Mouse (Mus musculus) hindbrain, embryonic 14.5 days (tissue): ENCODE measurements around the gene Capg. TPM values are rescaled to one million over a fixed set of nuclear protein-coding genes. Genes with fewer than 3 reads are reported as not detected.

Experiments
- ATAC-seq: fragments of 200-750 bp; cut with Nextera tagmentation; 2 replicates; pipeline ENCODE4 v1.8.0; 2017; ENCODE audit warnings: moderate number of reproducible peaks, mild to moderate bottlenecking, moderate TSS enrichment, moderate library complexity; ENCODE audit not compliant: low FRiP score
- DNase-seq: peaks from one replicate; pipeline ENCODE4 v3.0.0-alpha.2; 2015; ENCODE audit warnings: low spot score
- H3K27ac ChIP-seq: fragments of 300-500 bp; sonication (generic); 2 replicates; pipeline ENCODE4 v1.5.1; 2014; ENCODE audit warnings: mild to moderate bottlenecking, moderate library complexity
- H3K27me3 ChIP-seq: fragments of 300-500 bp; sonication (generic); 2 replicates; pipeline ENCODE4 v1.6.1; 2014; ENCODE audit warnings: mild to moderate bottlenecking, low read length, mixed read lengths; ENCODE audit not compliant: control insufficient read depth, insufficient read depth
- H3K36me3 ChIP-seq: fragments of 300-500 bp; sonication (generic); replicated peaks from 2 replicates; pipeline ENCODE4 v1.6.1; 2014; ENCODE audit not compliant: control insufficient read depth, insufficient read depth
- H3K4me1 ChIP-seq: fragments of 300-500 bp; sonication (generic); replicated peaks from 2 replicates; pipeline ENCODE4 v1.6.1; 2014; ENCODE audit warnings: antibody characterized with exemption, low read length, mixed read lengths; ENCODE audit not compliant: control insufficient read depth, insufficient read depth
- H3K4me2 ChIP-seq: fragments of 300-500 bp; sonication (generic); replicated peaks from 2 replicates; pipeline ENCODE4 v1.6.1; 2014; ENCODE audit warnings: mild to moderate bottlenecking, moderate library complexity
- H3K4me3 ChIP-seq: fragments of 300-500 bp; sonication (generic); replicated peaks from 2 replicates; pipeline ENCODE4 v1.5.1; 2014; ENCODE audit warnings: mild to moderate bottlenecking, low read length
- H3K9ac ChIP-seq: fragments of 300-500 bp; sonication (generic); 2 replicates; pipeline ENCODE4 v1.6.1; 2014
- H3K9me3 ChIP-seq: fragments of 300-500 bp; sonication (generic); 2 replicates; pipeline ENCODE4 v1.6.1; 2016; ENCODE audit warnings: low read length; ENCODE audit not compliant: control insufficient read depth
- WGBS: fragments of 180-500 bp; shearing (Covaris S2); extraction: QIAGEN DNeasy Blood & Tissue Kit; methylation state at CpG from one replicate; pipeline ENCODE4 v1.1.7; 2014; 5-methylcytosine and 5-hydroxymethylcytosine counted together
- polyA plus RNA-seq: library from polyadenylated mRNA; unstranded; fragments of >200 nt; fragmentation: Nextera tagmentation; extraction: Ambion mirVana; gene quantifications from 2 replicates; pipeline ENCODE4 v1.2.1, GENCODE M21; 2014

The Capg gene
- polyA plus RNA-seq, 1 experiment from 2014 or later, result 10.3 TPM

- Histone ChIP-seq H3K27ac (no peak overlapping the region), H3K4me3 (peak overlapping the region; percentile 59), H3K9me3 (no peaks in the 10 kb centered on the region), H3K27me3 (no peaks in the 10 kb centered on the region), H3K4me2 (peak overlapping the region; percentile 81), H3K9ac (peak overlapping the region; percentile 70), H3K36me3 (no peaks in the 10 kb centered on the region), H3K4me1 (peaks cover 15% of the 10 kb centered on the region; the same call in 1 of the 2 replicates)
- no peak for DNase-seq
- no peak for ATAC-seq
- WGBS, result 52% methylated on average over 13 of the region's 13 CpGs
These were observed 53.1 kb downstream of the Capg start for GRCm38 (mm10) chr6:72597083-72597874.

GRCm38 (mm10) chr6:72597956-72598753 is 54.0 kb downstream of the Capg start, which contains the start of the genes Elmod3 and Retsat:
TSS of gene Elmod3 (minus strand) at chr6:72598413.
TSS of gene Retsat (plus strand) at chr6:72598475.
- Histone ChIP-seq H3K36me3 (no peaks in the 10 kb centered on the region), H3K27ac (peak within 1 kb of the TSS; percentile 67), H3K9me3 (no peaks in the 10 kb centered on the region), H3K4me1 (peaks cover 15% of the 10 kb centered on the region; the same call in 1 of the 2 replicates), H3K4me2 (peak within 1 kb of the TSS; percentile 81), H3K4me3 (peak within 1 kb of the TSS; percentile 59), H3K9ac (peak within 1 kb of the TSS; percentile 70), H3K27me3 (no peaks in the 10 kb centered on the region)
- under 1% methylated on average over 38 of the region's 38 CpGs for whole genome bisulfite sequencing
- peak; percentile 94 for DNase-seq
- ATAC-seq, result peak; percentile 93

GRCm38 (mm10) chr6:72598791-72599557 is 54.8 kb downstream of the Capg start:
- 49% methylated on average over 12 of the region's 12 CpGs for WGBS
- no peaks in the 10 kb centered on the region for H3K27me3 ChIP-seq
- H3K36me3 ChIP-seq, result no peaks in the 10 kb centered on the region
- H3K9me3 ChIP-seq, result no peaks in the 10 kb centered on the region
- peak overlapping the region; percentile 59 for H3K4me3 ChIP-seq
- DNase-seq, result peak; percentile 36
- peak overlapping the region; percentile 81 for H3K4me2 ChIP-seq
- H3K9ac ChIP-seq, result peak overlapping the region; percentile 70
- ATAC-seq, result peak; percentile 6; the same call in 1 of the 2 replicates
- H3K27ac ChIP-seq, result peak overlapping the region; percentile 67; the same call in 1 of the 2 replicates
- peaks cover 15% of the 10 kb centered on the region; the same call in 1 of the 2 replicates for H3K4me1 ChIP-seq

- peaks cover 15% of the 10 kb centered on the region; the same call in 1 of the 2 replicates for H3K4me1 ChIP-seq
- WGBS, result 81% methylated on average over 6 of the region's 6 CpGs
These were observed 56.0 kb downstream of the Capg start for GRCm38 (mm10) chr6:72600216-72600615.

DNA sequence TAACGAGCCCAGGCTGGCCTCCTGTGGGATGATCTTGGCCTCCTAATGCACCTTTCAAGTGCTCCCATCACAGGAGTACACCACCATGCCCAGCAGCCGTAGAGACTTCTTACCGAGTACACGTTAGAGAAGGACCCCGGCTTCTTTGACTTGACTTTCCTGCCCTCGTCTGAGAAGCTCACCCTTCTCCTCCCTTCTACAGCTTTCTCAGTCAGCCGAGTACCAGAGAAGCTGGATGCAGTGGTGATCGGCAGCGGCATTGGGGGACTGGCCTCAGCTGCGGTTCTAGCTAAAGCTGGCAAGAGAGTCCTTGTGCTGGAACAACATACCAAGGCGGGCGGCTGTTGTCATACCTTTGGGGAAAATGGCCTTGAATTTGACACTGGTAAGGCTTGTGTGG is 56.6 kb downstream of the Capg start:
- H3K9ac ChIP-seq, result no peak overlapping the region
- H3K4me3 ChIP-seq, result no peak overlapping the region
- H3K9me3 ChIP-seq, result no peaks in the 10 kb centered on the region
- H3K4me2 ChIP-seq, result no peak overlapping the region
- peaks cover 15% of the 10 kb centered on the region; the same call in 1 of the 2 replicates for H3K4me1 ChIP-seq
- DNase-seq (no peak), ATAC-seq (no peak)
- no peak overlapping the region for H3K27ac ChIP-seq
- no peaks in the 10 kb centered on the region for H3K27me3 ChIP-seq
- 87% methylated on average over 12 of the region's 12 CpGs for WGBS
- peaks cover 4% of the 10 kb centered on the region; the same call in 1 of the 2 replicates for H3K36me3 ChIP-seq

More at GRCm38 (mm10) chr6:72600216-72600615, 56.0 kb downstream of the Capg start:
- no peaks in the 10 kb centered on the region for H3K9me3 ChIP-seq
- H3K4me2 ChIP-seq, result no peak overlapping the region
- H3K9ac ChIP-seq, result no peak overlapping the region
- H3K27me3 ChIP-seq, result no peaks in the 10 kb centered on the region
- H3K36me3 ChIP-seq, result no peaks in the 10 kb centered on the region; the same call in 1 of the 2 replicates
- DNase-seq (no peak), ATAC-seq (no peak)
- no peak overlapping the region for H3K27ac ChIP-seq
- H3K4me3 ChIP-seq, result no peak overlapping the region

DNA sequence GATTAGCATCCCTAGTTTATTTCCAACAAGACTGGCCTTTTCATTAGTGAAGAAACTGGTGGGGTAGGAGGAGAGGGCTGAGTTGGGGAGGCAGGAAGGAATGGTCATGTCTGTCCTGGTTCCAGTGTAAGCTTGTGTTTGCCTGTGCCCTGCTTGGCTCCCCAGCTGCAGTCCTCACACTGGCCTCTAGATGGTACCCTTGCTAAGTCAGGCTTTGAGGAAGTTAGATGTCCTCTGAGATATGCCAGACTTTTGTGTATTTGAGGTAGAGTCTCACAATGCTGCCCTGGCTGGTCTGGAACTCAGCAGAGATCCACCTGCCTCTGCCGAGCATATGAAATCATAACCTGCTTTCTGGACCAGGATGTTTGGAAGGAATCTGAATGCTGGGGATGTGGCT is 57.5 kb downstream of the Capg start:
- peaks cover 14% of the 10 kb centered on the region for H3K36me3 ChIP-seq
- H3K27ac ChIP-seq, result no peak overlapping the region
- H3K4me2 ChIP-seq, result no peak overlapping the region
- WGBS, result 65% methylated on average over 1 of the region's 1 CpGs
- H3K27me3 ChIP-seq, result no peaks in the 10 kb centered on the region
- no peak overlapping the region for H3K4me3 ChIP-seq
- H3K9ac ChIP-seq, result no peak overlapping the region
- H3K4me1 ChIP-seq, result peaks cover 15% of the 10 kb centered on the region; the same call in 1 of the 2 replicates
- ATAC-seq, result no peak
- no peaks in the 10 kb centered on the region for H3K9me3 ChIP-seq
- peak; percentile 74 for DNase-seq

DNA sequence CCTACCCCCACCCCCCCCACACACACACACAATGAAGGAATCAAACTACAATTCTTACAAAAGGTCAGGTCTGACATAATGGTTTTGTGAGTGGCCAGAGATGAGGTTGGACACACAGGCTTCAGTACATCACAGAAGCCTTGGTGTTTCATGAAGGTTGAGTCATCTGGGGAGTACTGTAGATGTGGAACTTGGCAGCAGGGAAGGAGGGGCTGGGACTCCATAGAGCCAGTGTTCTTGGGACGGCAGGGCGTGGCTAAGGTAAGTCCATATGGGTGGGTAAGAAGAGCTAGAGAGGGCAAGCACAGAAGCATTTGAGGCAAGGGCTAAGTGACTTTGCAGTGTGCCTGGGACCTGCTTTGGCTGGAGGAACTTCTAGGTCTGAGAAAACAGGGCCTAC is 59.9 kb downstream of the Capg start:
- Histone ChIP-seq H3K36me3 (peaks cover 34% of the 10 kb centered on the region), H3K27ac (no peak overlapping the region), H3K4me1 (peaks cover 1% of the 10 kb centered on the region; the same call in 1 of the 2 replicates), H3K4me2 (no peak overlapping the region), H3K27me3 (no peaks in the 10 kb centered on the region), H3K9ac (no peak overlapping the region), H3K4me3 (no peak overlapping the region), H3K9me3 (no peaks in the 10 kb centered on the region)
- 85% methylated on average over 2 of the region's 2 CpGs for WGBS
- DNase-seq, result no peak
- ATAC-seq, result no peak

GRCm38 (mm10) chr6:72607060-72607459 is 62.9 kb downstream of the Capg start:
- no peak for ATAC-seq
- H3K4me1 ChIP-seq, result no peaks in the 10 kb centered on the region
- H3K9me3 ChIP-seq, result no peaks in the 10 kb centered on the region
- H3K36me3 ChIP-seq, result peaks cover 64% of the 10 kb centered on the region
- 77% methylated on average over 4 of the region's 4 CpGs for WGBS
- H3K27me3 ChIP-seq, result no peaks in the 10 kb centered on the region
- no peak overlapping the region for H3K4me2 ChIP-seq
- no peak for DNase-seq
- no peak overlapping the region for H3K27ac ChIP-seq
- H3K9ac ChIP-seq, result no peak overlapping the region
- no peak overlapping the region for H3K4me3 ChIP-seq
